Mouse (Mus musculus): ENCODE results near the gene Stk11. TPM values are rescaled to one million over a fixed set of nuclear protein-coding genes. Genes with fewer than 3 reads are reported as not detected.
"Not testable (repeated sequence)": the region's sequence is repeated elsewhere in the genome, so short reads cannot be mapped to it uniquely, and the experiment has no call there.

Gene Stk11
- polyA plus RNA-seq, 1 experiment: 77.3 TPM

DNA sequence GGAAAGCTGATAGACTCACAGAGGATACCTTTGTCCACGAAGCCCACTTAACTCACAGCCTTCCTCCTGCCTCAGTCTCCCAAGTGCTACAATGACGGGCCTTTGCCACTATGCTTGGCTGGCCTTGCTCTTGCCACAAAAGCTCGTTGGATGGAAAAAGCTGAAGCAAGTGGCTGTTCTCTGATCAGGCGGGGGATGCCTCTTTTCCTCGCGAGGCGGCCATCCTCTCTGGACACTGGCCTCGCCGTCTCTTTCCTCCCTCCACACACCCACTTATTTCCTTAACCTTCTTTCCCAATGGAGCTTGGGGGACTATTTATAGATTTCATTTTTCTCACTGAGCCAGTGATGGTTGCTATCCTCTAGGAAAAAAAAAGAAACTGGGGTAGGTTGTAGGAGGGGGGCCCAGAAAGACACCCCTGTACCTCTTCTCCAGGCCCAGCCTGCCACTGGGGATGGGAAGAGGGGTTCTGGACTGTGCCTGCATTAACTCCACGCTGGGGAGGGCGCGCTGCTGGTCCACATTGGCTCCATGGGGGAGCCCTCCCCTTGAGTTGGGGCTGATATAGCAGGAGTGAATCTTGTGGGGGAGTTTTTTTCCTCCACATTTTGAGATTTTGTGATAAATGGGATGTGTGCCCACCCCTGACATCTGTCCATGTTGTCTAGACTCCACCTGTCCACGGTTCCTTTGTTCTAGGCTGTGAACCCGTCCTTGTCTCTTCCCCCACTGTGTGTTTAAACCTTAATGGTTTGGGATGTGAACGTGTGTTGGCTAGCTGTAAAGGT, 41.7 kb downstream of the Stk11 start:
- no peak for DNase-seq (ENCODE audit: low spot score)

DNA sequence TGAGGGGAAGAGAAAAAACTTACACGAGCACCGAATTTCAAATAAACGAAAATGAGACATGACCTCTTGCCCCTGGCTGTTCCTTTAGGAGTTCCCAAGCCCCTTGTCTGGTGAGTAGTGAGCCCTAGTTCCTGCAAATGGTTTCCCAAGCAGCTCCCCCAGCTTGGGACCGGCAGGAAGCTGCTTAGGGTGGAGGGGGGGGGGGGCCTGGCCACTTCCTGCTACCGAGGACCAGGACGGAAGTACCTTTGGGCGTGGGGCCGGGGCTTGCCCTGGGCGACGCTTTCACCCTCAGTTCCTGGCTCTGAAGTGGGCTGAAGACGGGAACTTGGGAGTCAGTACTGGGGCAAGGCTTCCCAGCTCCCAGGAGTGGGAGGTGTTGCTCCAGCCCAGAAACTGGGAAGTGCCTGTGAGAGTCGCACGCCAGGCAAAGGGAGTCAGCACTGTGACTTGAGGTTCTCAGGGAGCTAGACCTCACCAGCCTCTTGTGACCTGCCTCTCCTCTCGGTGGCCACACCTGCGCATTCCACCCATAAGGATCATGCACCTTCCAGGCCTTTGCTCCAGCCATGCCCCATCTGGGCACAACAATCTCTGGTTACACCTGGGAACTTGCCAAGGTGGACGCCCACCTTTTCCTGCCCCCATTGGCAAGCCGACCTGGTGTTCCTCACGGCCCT, 42.8 kb downstream of the Stk11 start:
- no peak for DNase-seq (ENCODE audit: low spot score)

DNA sequence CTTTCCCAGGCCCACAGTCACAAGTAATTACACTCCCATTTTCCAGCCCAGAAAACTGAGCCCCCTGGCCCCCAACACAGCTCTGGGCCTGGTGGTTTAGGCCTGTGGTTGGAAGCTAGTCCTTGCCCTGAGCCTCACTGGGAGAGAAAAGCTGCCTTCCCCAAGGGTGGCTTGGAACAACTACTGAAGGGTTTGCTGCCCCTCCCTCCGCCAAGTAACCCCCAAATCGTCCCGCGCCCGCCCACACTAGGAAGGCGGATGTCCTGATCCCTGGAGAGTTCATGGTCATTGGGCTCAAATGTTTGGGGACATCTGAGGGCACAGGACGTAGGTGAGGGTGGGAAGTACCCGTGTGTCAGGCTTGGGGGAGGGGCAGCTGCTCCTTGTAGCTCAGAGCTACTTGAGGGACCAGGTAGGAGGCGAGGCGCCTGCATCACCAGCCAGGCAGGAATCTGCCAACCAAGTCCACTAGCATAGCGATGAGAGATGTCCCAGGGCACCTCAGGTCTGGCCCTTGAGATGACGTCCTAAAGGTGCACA, 43.5 kb downstream of the Stk11 start:
- no peak for DNase-seq (ENCODE audit: low spot score)

DNA sequence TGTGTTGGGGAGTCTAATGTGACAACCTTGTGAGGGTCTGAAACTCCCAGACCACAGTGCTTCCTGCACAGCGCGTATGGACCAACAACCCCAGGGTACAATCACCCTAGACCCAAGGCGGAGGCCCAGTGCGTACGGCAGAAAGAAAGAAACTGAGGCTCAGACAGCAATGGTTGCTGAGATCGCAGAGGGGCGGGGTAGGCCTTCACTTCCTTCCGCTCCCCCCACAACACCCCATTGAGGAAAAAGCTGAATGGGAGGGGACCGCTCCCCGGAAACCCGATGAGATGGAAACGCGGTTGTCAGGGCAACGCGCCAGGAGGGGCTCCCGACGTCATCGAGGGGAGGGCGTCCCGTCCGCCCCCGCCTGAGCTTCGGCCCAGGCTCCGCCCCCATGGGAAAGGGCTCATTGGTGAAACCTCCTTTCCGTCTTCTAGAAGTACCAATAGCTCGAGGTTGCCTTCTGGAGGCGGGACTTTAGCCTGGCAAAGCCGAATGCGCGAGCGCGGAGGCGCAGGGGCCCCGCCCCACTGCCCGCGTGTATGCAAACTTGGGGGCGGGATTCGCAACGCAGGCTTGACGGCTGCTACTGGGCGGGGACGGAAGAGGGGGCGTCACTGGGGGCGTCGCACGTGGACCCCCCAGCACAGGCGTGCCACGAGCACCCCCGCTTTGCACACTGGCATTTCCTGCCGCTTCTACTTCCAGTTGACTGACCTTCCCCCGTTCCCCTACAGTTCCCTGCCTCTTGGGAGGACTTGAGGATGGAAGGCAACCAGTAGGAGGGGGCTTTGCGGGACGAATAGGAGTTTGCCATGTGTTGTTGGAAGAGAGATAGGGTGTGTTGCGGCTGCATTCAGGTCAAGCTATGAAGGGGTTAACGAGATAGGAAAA, 44.2 kb downstream of the Stk11 start:
- DNase-seq (ENCODE audit: low spot score): peak; percentile 94

DNA sequence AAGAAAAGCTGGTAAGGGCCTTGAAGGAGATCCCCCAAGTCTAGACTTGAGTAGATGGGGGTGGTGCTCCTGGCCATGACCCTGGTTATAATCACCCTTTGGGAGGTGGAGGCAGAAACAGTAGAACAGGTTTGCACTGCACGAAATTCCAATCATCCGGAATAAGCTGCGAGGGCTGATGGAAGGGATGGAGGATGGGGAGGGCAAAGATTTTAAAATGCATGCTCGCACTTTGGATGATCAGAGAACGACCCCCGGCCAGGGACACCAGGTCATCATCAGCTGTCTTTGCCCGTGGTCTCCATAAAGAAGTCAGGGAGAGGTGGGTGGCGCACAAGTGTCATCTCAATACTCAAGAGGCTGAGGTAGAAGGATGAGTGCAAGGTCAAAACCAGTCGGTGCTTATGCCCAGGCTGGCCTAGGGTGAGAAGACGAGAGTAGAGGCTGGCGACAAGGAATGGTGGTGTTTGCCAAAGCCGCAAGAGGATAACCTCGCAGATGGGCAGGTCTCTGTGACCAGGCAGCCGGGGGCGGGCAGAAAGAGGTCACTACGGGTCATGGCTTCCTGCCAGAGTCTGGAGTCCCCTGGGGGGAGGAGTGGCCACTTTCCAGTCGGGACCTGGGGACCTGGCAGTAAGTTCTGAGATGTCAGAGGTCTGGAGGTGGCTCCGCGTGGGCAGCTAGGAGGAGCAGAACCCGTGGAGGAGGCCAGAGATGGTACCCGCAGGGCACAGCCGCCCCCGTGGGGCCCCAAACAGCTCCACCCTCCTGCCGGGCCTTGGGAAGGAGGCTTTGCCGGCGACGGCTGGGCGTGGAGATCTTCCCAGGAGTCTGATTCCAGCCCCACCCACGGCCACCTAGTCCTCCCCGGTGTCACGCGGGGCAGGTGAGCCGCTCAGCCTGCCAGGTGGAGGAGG, 45.1 kb downstream of the Stk11 start:
- DNase-seq (ENCODE audit: low spot score): peak; percentile 88

DNA sequence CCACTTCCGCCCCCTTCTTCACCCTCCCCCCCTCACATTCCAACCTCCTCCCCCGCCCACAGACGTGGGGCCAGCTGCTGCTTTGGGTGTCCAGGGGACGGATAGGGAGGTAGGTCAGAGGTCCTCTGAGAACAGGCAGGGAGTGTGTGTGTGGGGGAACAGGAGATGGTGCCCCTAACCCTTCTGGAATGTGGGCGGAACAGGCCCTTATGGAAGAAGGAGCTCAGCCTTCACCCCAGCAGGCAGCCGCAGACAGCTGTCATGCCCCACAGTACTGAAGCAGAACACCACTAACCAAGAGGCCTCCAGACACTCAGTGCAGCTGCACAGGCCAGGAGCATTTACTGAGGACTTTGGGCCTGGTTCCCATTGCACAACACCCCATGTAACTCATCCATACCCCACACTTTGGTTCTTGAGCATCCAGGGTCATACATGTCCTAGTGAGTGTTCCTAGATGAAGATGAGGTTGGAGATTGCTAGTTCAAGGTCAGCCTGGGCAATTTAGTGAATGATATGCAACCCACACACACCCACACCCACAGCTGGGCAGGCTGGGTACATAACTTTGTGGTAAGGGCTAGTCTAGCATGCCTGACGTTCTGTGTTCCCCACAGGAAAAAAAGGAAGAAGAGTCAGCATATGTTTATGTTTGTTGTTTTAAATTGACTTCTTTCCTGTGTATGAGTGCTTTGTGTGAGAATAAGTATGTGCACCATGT, 46.1 kb downstream of the Stk11 start:
- no peak for DNase-seq (ENCODE audit: low spot score)

DNA sequence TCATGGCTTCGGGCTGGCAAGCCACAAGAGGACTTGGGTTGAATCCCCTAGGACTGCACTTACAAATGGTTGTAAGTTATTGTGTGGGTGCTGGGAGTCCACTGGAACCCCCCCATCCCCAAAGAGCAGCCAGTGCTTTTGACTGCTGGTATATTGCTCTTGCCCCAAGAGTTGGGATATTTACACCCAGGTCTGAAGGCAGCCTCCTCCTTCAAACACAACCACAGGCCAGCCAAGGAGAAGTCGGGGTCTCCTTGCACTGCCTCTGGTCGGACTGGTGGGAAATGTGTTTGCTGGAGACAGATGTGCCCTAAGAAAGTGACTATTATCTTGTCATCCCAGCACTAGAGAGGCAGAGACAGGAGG, 46.6 kb downstream of the Stk11 start:
- no peak for DNase-seq (ENCODE audit: low spot score)

DNA sequence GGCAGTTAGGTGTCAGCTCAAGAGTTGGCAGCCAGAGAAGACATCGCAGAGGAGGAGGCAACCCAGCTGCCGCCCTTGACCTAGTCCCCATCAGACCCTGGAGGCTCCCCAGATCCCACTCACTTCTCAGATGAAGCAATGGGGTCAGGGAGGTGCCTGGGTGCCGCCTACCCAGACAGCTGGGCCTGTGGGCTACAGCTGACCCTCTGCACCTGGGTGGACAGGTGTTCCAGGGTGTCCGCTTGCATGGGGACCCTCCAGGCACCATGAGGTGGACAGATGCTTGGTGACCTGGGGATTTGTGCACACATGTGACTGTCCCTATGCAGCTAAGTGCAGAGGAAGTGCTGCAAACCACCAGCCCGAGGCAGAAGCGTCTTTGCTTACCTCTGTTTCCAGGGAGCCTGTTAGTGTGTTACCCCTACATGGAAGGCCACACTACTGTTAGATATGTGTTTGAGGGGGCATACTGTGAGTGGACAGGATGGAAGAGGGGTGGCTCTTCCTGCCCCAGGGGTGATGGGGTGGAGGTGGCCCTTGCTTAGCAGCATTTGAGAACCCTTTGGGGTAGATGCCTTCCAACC, 47.2 kb downstream of the Stk11 start:
- no peak for DNase-seq (ENCODE audit: low spot score)

DNA sequence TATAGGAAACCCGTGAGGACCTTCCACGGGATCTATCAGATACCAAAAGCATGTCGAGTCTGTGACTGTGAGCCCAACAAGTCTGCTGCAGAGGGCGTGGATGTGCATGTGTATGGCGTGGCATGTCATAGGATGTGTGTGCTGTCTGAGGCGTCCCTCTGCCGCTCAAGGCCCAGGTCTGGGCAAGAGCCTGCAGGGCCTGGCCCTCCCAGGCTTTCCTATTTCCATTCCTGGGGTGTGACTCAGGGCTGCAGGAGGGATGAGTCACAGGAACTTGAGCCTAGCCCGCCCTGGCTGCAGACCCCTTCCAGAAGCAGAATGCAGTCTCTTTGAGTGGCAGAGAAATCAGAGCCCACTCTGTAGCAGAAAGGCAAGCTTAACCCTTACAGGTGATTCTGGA, 48.1 kb downstream of the Stk11 start:
- DNase-seq (ENCODE audit: low spot score): peak; percentile 56

DNA sequence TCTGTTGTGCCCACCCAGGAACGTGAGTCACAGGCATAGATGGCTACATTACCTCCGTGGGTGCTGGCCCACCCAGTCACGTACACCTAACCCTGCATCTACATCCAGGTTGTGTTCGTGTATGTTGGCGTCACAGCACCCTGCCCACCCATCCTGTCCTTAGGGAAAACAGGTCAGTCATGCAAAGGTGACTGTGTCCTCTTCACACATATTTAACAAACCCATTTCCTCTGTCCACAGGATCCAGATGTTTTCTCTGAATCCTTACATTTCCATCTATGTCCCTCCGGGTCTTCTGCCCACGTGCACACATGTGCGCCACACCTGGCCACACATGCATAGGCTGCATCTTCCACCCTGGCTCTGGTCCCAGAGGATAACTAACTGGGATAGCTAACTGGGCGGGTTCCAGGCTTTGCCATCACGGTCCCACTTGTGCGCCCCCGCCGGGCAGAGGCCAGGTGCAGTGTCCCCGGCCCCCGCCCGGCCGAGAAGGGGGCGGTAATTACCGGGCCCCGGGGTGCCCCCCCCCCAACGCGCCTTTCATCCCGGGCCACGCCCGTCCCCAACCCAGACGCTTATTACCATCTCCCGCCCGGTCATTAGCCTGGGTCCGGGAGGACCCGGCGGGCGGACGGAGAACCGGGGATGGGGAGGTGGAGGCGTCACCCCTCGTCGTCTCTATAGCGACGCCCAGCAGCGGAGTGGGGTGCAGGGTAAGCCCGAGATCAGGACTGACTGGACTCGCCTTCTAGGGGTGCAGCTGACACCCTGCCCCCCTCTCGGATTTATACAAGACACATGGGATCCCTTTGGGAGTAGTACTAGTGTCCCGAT, 48.8 kb downstream of the Stk11 start:
- no peak for DNase-seq (ENCODE audit: low spot score)

DNA sequence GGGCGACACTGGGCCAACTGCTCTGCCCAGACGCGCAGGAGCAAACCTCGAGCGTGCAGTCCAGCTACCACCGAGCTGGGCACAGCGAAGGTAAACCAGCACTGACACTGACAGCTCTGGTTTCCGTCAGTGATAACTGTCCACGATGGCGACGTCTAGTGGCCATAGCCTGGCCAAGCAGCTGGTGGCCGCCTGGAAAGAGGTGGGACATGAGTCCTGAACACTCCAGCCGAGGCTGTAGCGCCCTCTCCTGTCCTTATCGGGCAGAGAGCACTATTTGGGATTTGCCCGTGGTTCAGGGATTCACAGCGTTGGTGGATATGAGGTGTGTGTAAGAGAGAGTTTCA, 49.4 kb downstream of the Stk11 start:
- DNase-seq (ENCODE audit: low spot score): peak; percentile 87

DNA sequence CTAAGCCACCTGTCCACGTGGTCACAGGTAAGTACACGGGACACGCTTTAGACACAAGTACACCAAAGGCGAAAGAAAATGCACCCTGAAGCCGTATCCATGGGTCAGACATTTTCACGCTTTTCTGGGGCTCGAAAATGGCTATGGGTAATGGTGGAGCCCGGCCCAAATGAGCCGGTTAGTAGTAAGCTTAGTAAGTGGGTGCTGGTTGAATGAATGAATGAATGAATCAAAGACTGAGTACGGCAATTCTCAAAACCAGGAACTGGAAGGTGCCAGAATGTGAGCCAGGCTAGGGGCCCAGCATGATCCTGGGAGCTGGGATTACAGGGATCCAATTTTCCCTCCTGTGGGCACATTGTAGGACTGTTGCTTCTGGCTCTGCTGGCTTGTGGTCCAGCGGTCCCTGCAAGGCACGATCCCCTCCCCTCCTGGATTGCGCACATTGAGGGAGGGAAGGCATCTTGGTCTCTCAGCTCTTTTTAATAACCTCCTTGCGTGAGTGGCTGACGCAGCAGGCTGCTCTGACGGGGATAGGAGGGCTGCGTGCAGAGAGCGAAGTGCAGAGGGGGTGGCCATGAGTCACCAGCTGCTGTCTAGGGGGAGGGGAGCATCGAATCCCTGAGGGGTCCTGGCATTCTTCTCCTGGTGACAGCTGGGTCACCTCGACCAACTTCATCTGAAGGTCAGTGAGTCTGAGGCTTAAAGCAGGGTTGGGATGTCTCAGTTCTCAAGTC, 50.0 kb downstream of the Stk11 start, which contains the start of gene Cirbp:
Gene Cirbp, plus strand, starts transcription at position 594 of the 737 bp plus-strand sequence.
- no peak for DNase-seq (ENCODE audit: low spot score)

DNA sequence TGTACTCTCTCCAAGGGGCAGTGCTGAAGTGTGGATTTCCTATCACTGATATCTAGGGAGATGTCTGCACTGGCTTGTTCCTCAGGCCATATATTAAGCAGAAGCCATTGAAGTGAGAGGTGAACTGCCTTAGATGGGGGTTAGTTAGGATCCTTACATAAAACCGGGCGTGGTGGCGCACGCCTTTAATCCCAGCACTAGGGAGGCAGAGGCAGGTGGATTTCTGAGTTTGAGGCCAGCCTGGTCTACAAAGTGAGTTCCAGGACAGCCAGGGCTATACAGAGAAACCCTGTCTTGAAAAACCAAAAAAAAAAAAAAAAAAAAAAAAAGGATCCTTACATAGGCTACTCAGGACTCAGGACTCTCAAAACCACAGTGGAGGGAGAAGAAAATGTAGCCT, 50.5 kb downstream of the Stk11 start:
- DNase-seq (ENCODE audit: low spot score): not testable (repeated sequence)

DNA sequence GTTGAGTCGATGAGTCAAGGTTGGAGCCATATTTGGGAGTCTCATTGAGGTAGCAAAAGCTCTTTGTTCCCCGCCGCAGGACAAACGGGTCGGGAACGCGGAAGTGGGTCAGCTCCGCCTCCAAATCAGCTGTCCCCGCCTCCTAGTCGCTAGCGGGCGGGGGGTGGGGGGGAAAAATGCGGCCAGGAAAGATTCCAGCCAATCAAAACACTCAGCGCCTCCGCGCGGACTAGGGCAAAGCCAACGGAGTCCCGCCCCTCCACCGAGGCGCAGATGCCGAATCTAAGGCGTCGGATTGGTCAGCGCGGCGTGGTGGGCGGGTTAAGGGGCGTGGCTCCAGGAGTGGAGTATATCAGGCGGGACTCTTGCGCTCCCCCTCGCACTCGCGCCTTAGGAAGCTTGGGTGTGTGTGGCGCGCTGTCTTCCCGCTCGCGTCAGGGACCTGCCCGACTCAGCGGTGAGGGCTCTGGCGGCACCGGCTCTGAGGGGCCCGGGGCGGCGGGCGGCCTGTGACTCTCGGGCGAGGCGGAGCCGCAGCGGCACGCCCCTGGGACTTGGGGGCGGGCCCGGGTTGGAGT, 51.9 kb downstream of the Stk11 start:
- peak; percentile 97 for DNase-seq (ENCODE audit: low spot score)

DNA sequence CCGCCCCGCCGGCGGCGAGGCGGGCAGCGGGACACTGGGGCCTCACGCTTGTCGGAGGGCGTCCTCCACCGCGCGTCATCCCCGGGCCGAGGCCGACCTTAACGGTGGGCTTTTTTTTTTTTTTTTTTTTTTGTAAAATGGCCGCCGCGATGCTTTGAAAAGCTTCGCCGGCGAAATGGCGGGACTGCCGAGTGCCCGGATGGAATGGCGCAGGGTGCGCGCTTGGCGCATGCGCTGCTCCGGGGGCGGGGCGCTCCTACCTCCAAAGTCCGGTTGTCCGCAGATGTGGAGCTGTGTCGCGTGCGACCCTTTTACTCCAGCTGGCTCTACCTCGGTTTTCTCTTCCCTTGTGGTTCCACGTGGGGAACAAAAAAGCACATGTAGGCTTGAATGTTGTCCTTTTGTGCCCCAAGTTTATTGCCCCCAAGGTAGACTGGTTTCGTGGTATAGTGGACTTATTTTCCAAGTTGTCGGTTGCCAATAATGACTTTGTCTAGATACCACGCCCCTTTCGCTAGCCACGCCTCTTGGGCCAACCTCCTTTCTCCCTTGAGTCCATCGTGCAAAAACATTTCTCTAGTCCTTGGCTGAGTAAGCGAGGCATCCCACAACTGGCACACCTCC, 52.5 kb downstream of the Stk11 start:
- DNase-seq (ENCODE audit: low spot score): peak; percentile 90

DNA sequence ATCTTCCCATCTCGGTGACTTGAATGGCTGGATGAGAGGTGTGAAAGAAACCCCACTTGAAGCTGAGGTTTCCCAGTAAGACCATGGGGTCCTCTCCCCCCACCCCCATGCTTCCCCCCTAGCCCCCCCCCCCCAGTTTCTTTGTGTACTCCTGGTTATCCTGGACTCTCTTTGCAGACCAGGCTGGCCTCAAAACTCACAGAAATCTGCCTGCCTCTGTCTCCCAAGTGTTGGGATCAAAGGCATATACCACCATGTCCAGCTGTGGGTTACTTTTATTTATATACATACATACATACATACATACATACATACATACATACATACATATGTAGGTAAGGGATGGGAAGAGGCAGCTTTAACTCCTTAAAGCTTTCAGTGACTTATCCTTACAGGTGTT, 53.5 kb downstream of the Stk11 start:
- DNase-seq (ENCODE audit: low spot score): no peak

DNA sequence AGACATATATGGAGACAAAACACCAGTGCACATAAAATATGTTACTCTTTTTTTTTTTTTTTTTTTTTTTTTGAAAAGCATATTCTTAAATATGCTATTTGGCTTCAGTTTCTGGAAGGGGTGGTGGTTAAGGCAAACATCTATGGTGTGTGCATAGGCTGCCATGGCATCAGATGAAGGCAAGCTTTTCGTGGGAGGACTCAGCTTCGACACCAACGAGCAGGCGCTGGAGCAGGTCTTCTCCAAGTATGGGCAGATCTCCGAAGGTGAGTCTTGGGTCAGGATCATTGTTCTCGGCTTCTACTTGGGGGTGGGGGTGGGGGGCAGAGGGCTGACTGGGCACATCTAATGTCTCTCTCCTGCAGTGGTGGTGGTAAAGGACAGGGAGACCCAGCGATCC, 54.0 kb downstream of the Stk11 start:
- no peak for DNase-seq (ENCODE audit: low spot score)

DNA sequence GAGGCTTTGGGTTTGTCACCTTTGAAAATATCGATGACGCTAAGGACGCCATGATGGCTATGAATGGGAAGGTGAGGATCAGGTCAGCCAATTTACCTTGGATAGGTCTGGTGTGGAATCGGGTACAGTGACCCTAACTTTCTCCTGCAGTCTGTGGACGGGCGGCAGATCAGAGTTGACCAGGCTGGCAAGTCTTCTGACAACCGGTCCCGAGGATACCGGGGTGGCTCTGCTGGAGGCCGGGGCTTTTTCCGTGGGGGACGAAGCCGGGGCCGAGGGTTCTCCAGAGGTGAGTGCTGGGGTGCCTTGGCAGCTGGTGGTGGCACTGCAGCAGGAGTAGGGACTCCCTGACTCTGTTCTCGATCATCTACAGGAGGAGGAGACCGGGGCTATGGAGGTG, 54.4 kb downstream of the Stk11 start:
- no peak for DNase-seq (ENCODE audit: low spot score)
